Mouse (Mus musculus): ENCODE results near the gene Col27a1.

Gene Col27a1

GRCm38 (mm10) chr4:63226164-63226882, 12.5 kb downstream of the Col27a1 start:
- DNase-seq = no peak

DNA sequence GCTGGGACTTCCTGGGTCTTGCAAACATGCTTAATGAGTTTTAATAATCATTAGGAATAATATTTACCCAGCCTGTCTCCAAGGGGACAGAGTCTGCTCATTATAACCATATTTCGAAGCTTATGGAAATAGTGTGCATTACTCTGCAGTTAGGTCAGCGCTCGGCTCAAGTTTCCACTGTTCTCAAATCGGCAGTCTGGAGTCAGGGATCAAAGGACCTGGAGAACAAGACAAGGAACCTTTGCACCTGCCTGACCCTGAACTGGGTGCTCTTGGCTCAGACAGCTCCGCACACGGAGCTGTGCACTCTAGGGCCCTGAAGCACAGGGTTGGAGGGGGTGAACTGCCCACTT, 13.1 kb downstream of the Col27a1 start:
- DNase-seq = no peak

GRCm38 (mm10) chr4:63228943-63229342, 15.1 kb downstream of the Col27a1 start:
- DNase-seq = peak; percentile 60

DNA sequence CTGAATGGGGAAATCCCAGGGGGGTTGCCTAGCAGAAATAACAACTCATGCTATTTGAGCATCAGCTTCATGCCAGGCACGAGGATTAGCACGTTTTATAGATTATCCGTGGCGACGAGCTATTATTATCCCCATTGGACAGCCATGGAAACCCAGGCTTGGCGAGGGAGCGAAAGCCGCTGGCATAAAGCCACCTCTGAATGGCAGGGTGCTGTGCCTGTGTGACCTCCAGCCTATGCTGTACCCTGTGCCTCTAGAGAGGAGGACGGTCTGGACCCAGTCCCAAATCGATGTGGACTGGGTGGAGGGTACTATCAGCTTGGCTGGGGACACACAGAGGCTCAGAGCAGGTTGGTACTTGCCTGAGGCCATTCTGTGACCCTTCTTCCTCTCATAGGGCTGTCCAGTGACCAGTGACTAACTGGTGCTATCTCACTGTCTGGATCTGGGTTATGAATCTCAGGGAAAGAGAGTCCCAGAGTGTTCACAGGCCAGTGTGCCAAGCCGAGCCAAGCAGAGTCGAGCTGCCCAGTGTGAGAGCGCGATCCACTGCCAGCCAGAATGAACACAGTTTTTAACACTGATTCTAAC, 16.3 kb downstream of the Col27a1 start:
- peak; percentile 76 for DNase-seq

GRCm38 (mm10) chr4:63231121-63231520, 17.3 kb downstream of the Col27a1 start:
- DNase-seq = peak; percentile 75

GRCm38 (mm10) chr4:63232542-63233020, 18.8 kb downstream of the Col27a1 start:
- DNase-seq = peak; percentile 77

DNA sequence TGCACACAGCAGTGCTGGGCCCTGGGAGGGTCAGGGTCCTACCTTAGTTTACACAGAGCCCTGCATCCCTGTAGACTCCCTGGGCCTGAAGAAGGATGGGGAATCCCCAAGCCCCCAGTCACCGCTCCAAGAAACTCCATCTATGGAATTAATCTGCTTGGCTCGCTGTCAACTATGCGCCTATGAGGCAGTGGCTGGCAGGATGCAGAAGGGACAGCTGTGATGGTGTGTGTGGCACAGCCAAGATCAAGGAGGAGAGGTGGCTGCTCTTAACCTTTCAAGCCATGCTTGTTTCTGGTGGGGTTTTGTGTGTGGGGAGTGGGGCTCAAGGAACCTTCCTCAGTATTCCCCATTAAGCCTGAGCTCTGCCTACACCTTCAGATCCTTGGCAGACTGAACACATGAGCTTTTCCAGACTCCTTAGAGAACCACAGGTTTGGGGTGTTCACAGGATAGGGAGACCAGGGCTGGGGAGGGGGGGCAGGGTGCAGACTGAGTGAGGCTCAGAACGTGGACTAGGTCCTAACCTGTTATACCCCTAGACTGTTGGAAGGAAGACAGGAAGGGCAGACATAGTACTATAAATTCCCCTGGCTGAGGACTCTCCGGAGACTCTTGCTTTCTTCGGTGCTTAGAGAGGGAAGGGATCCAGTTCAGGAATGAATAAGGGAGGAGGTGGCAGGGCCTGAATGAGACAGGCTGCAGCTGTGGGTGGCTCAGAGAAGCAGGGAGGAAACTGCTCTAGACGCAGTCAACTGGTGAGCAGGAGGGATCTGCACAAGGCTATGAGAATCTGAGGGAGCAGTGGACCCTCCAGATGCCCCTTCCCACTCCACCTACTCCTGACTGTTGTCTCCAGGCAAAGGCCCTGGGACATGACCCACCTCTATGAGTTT, 20.0 kb downstream of the Col27a1 start:
- DNase-seq = no peak

- no peak for DNase-seq
These were observed 21.0 kb downstream of the Col27a1 start for GRCm38 (mm10) chr4:63234852-63235251.

DNA sequence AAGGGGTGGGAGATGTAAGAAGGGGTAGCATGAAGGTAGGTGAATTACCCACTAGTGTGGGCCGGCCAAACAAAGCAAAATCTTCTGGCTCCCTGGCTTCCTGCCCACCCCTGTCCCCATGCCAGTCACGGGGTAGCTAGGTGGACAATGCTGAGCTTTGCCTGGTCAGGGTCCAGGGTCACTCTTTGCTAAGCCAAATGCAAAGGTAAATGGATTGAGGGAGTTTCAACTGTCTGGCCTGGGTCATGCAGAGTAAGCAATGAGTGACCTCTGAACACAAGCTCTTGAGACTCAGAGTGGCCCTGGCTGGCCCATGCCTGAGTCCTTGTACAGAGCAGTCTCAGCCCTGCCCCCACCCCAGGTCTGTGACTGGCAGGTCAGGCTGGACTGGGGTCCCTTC, 22.4 kb downstream of the Col27a1 start:
- peak; percentile 58 for DNase-seq

GRCm38 (mm10) chr4:63237225-63237624, 23.4 kb downstream of the Col27a1 start:
- peak; percentile 71 for DNase-seq

DNA sequence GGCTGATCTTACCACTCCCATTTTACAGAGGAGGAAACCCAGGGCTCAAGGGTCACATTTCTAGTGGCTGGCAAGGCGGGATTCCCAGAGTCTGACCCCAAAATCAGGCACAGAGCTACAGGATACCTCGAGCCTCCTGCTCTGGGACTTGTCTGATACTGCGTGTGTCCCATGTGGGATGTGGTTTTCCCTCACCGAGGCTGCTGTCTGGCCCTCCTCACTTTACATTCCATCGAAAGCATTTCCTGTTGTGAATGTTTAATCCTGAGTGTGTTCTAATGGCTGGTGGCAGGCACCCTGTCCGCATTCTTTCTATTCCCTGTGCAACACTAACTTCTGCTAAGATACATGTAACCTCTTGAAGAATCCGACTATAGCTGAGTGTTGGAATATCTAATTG, 24.3 kb downstream of the Col27a1 start:
- DNase-seq = no peak

DNA sequence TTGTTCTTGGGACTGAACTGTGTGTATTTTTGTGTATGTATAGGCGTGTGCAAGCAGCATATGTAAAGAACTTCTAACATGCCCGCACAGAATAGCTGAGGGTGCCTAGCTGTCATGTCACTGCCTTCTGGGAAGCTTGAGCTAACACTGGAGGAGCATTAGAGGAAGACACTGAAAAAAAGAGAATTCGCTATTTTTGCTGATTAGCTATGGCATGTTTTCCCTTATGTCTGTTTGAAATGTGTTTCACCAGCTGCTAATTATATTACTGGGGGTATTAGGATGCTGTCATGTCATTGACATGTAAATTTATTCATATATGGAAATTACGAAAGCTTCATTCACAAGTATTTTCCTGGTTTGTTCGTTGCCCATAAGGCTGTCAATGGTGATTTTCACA, 24.9 kb downstream of the Col27a1 start:
- no peak for DNase-seq

GRCm38 (mm10) chr4:63241031-63241430, 27.2 kb downstream of the Col27a1 start:
- peak; percentile 48 for DNase-seq

- DNase-seq = no peak
These were observed 34.2 kb downstream of the Col27a1 start for GRCm38 (mm10) chr4:63247991-63248390.

DNA sequence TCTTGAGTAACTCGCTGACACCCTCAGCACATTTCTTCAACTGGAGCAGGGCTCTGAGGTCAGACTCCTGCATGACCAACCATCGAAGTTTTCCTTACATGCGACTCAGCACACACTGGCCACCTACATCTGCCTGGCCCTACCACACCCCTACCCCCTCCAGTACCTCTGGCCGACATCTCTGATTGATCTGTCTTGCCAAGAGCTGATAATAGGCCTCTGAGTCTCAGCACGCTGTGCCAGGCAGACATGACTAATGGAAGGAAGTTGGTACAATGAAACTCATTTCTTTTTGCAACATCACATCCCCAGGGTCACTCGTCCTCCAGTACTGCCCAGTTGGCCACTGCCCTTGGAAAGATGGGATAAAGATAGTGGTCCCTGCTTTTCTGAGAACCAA, 35.1 kb downstream of the Col27a1 start:
- no peak for DNase-seq

- no peak for DNase-seq
These were observed 38.0 kb downstream of the Col27a1 start for GRCm38 (mm10) chr4:63251760-63252159.

- no peak for DNase-seq
These were observed 39.9 kb downstream of the Col27a1 start for GRCm38 (mm10) chr4:63253716-63254115.

- DNase-seq = no peak
These were observed 40.3 kb downstream of the Col27a1 start for GRCm38 (mm10) chr4:63254151-63254550.

DNA sequence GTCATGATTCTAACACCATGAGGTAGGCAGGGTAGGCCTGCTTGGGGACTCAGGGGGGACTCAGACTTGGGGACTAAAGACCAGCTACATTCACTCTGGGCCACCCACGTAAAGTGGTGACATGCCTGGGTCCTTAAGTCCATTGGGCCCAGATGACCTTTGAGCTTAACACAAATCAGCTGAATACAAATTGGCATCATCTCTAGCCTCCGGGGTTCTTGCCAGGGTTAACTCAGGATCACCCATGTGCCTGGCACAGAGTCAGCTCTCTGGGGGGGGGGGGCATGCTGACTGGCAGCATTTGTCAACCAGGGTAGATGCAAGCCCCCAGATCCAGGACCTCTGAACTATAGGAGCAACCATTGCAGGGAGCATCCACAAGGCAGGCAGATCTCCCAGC, 42.6 kb downstream of the Col27a1 start:
- DNase-seq = no peak

- DNase-seq = peak; percentile 59
These were observed 43.5 kb downstream of the Col27a1 start for GRCm38 (mm10) chr4:63257346-63257745.

- no peak for DNase-seq
These were observed 44.3 kb downstream of the Col27a1 start for GRCm38 (mm10) chr4:63258096-63258495.

GRCm38 (mm10) chr4:63259066-63259465, 45.3 kb downstream of the Col27a1 start:
- peak; percentile 76 for DNase-seq

- no peak for DNase-seq
These were observed 46.7 kb downstream of the Col27a1 start for GRCm38 (mm10) chr4:63260506-63260905.

GRCm38 (mm10) chr4:63262941-63263340, 49.1 kb downstream of the Col27a1 start:
- no peak for DNase-seq
